Mouse (Mus musculus) cerebellum, adult 2 months (tissue): ENCODE measurements around the gene Snx17.

Source experiments
- CTCF ChIP-seq: fragments of 200-500 bp; IDR thresholded peaks from 2 replicates; pipeline ENCODE4 v1.5.1; 2011; ENCODE audit warnings: low read depth, mild to moderate bottlenecking, control low read depth, low read length, moderate library complexity, borderline replicate concordance; ENCODE audit not compliant: insufficient read depth
- POLR2A ChIP-seq: fragments of 200-500 bp; IDR thresholded peaks from 2 replicates; pipeline ENCODE4 v1.6.1; 2011; ENCODE audit warnings: low read length, control low read depth, borderline replicate concordance; ENCODE audit not compliant: insufficient read depth

DNA sequence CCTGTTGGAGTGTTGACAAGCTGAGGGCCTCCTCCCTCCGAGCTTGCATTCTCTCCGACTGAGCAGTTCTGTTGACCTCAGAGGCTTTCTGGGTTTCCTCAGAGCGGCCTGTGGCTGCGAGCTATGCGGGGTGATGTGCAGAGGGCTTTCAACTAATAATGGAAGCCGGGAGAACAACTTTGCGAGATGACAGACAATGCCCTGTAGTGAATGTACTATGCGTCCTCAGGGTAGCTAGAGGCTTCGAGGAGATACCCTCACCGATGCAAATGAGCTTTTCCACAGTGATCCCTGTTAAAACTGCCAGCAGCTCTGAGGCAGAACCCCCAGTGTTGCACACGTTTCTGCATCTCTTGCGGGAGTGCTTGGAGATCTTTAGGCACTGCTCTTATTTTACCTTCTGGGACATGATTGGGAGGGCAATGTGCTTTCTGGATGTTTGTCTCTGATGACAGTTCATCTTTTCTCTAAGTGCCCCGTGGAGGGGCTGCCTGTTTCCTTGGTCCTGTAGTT is 48.6 kb downstream of the Snx17 start:
- no peak for TF ChIP-seq POLR2A
- TF ChIP-seq CTCF: no peak
